Mouse (Mus musculus): ENCODE measurements around the gene Phip.

- no peak for TF ChIP-seq MAX (IDR thresholded peaks at IDR 0.05; ENCODE audit: low read depth)
- no peak for TF ChIP-seq POLR2AphosphoS2 (IDR thresholded peaks at IDR 0.05; ENCODE audit: insufficient read length, low read depth)
- no peak for TF ChIP-seq USF1 (IDR thresholded peaks at IDR 0.05; ENCODE audit: low read depth)
- no peak for TF ChIP-seq POLR2A (IDR thresholded peaks at IDR 0.05; ENCODE audit: insufficient read length, low read depth)
- no peak for TF ChIP-seq TCF3 (IDR thresholded peaks at IDR 0.05; ENCODE audit: insufficient read length, low read depth)
Observed at GRCm38 (mm10) chr9:82854973-82855614, 120.2 kb downstream of the Phip start.
